Mouse (Mus musculus) right cerebral cortex, postnatal 25 days (tissue): ENCODE measurements around the gene Spag9.
A peak's percentile ranks its signal among the peaks of the same experiment; 100 is the strongest.
"Not testable (repeated sequence)": the region's sequence is repeated elsewhere in the genome, so short reads cannot be mapped to it uniquely, and the experiment has no call there.

Experiments
- DNase-seq: peaks from one replicate; pipeline ENCODE4 v3.0.0; 2022

The Spag9 gene

GRCm38 (mm10) chr11:93987026-93987425, 8.9 kb upstream of the Spag9 start:
- no peak for DNase-seq

GRCm38 (mm10) chr11:93987625-93988327, 8.1 kb upstream of the Spag9 start:
- DNase-seq: no peak

GRCm38 (mm10) chr11:93988328-93989062, 7.4 kb upstream of the Spag9 start:
- no peak for DNase-seq

- no peak for DNase-seq
These were observed 1.4 kb upstream of the Spag9 start for GRCm38 (mm10) chr11:93994531-93994930.

- DNase-seq: peak; percentile 73
These were observed 676 bp upstream of the Spag9 start for GRCm38 (mm10) chr11:93995111-93995719.

- DNase-seq: no peak
These were observed 632 bp downstream of the Spag9 start for GRCm38 (mm10) chr11:93996306-93997140.

- no peak for DNase-seq
These were observed 1.4 kb downstream of the Spag9 start for GRCm38 (mm10) chr11:93997141-93997775.

GRCm38 (mm10) chr11:93999276-93999675, 3.4 kb downstream of the Spag9 start:
- DNase-seq: no peak

- DNase-seq: no peak
These were observed 7.5 kb downstream of the Spag9 start for GRCm38 (mm10) chr11:94003346-94003745.

- DNase-seq: no peak
These were observed 23.2 kb downstream of the Spag9 start for GRCm38 (mm10) chr11:94019091-94019490.

- DNase-seq: no peak
These were observed 24.5 kb downstream of the Spag9 start for GRCm38 (mm10) chr11:94020403-94020802.

- no peak for DNase-seq
These were observed 30.4 kb downstream of the Spag9 start for GRCm38 (mm10) chr11:94026289-94026688.

- no peak for DNase-seq
These were observed 36.2 kb downstream of the Spag9 start for GRCm38 (mm10) chr11:94032084-94032483.

GRCm38 (mm10) chr11:94032971-94033370, 37.1 kb downstream of the Spag9 start:
- DNase-seq: no peak

- DNase-seq: no peak
These were observed 40.1 kb downstream of the Spag9 start for GRCm38 (mm10) chr11:94035974-94036373.

GRCm38 (mm10) chr11:94041475-94041874, 45.6 kb downstream of the Spag9 start:
- DNase-seq: no peak

GRCm38 (mm10) chr11:94042301-94042700, 46.4 kb downstream of the Spag9 start:
- not testable (repeated sequence) for DNase-seq

GRCm38 (mm10) chr11:94043998-94044985, 48.4 kb downstream of the Spag9 start:
- DNase-seq: peak; percentile 90

GRCm38 (mm10) chr11:94045016-94045415, 49.1 kb downstream of the Spag9 start:
- DNase-seq: peak; percentile 29

- DNase-seq: no peak
These were observed 51.4 kb downstream of the Spag9 start for GRCm38 (mm10) chr11:94047288-94047687.

- no peak for DNase-seq
These were observed 58.3 kb downstream of the Spag9 start for GRCm38 (mm10) chr11:94054176-94054575.
